Mouse (Mus musculus): Measurements from ENCODE around the gene Tmem236. TPM values are rescaled to one million over a fixed set of nuclear protein-coding genes. Genes with fewer than 3 reads are reported as not detected.

Gene Tmem236
- 0.08 TPM in 1 of 2 replicates, not detected in the other for polyA plus RNA-seq (2014; fragmentation: Nextera tagmentation; extraction: Ambion mirVana)

DNA sequence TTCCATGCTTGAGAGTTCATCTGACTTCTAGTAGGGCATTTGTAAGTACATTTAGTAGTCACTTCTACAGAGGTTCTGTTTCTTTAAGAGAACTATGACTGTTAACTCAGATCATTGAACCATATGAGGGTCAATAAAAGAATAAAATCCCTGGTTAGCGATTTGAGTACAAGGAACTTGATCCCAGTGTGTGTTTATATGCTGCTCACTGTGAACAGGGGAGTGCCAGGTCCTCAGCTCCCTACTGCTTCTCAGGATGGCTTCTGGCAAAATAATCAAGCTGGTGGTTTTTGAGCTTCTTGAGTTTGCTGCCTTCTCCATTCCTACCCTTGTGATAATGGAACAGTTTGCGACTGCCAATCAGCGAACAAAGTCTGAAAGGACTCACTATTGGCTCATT is at the start of gene Tmem236:
Gene Tmem236 (plus strand): TSS at position 190 of the 400 bp plus-strand sequence.
- H3K9me3 ChIP-seq (ENCODE audit: control insufficient read depth, low read length), result no peaks in the 10 kb centered on the region
- ATAC-seq (ENCODE audit: low FRiP score) (no peak), DNase-seq (ENCODE audit: low spot score) (no peak)
- H3K4me3 ChIP-seq (ENCODE audit: low read depth, low read length), result no peak within 1 kb of the TSS
- H3K27ac ChIP-seq (ENCODE audit: low read depth, low read length), result no peak within 1 kb of the TSS
- H3K4me2 ChIP-seq (replicated peaks; ENCODE audit: low read depth, low read length), result no peak within 1 kb of the TSS
- no peak within 1 kb of the TSS for H3K9ac ChIP-seq (ENCODE audit: low read depth, low read length)
- 75% methylated on average over 3 of the region's 3 CpGs for WGBS
- H3K27me3 ChIP-seq (ENCODE audit: control insufficient read depth, insufficient read depth, low read length), result no peaks in the 10 kb centered on the region
- no peaks in the 10 kb centered on the region for H3K36me3 ChIP-seq (ENCODE audit: control insufficient read depth, insufficient read depth, low read length)
- no peaks in the 10 kb centered on the region for H3K4me1 ChIP-seq (replicated peaks; ENCODE audit: control insufficient read depth, insufficient read depth, low read length)

DNA sequence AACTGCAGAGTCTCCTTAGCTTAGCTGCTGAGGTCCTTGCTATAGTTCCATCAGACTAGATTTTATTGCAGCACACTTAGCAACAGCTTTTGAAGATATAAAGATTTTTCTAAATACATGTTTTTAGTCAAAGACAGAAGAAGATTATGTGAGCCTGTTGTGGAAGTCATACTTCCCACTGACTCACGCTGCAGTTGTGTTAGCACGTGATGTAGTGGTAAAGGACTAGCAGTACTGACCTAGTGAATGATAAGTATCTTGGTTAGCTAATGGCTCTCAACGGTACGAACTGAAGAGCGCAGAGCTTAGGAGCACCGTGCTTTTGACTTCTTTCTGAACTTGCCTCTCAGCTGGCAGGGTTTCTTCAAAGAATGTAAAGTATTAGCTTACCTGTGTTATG is 47.9 kb upstream of the Tmem236 start:
- Histone ChIP-seq H3K9ac (ENCODE audit: low read depth, low read length) (no peak overlapping the region), H3K4me2 (replicated peaks; ENCODE audit: low read depth, low read length) (no peak overlapping the region), H3K4me3 (ENCODE audit: low read depth, low read length) (no peak overlapping the region), H3K36me3 (ENCODE audit: control insufficient read depth, insufficient read depth, low read length) (no peaks in the 10 kb centered on the region), H3K9me3 (ENCODE audit: control insufficient read depth, low read length) (no peaks in the 10 kb centered on the region), H3K27me3 (ENCODE audit: control insufficient read depth, insufficient read depth, low read length) (no peaks in the 10 kb centered on the region), H3K27ac (ENCODE audit: low read depth, low read length) (no peak overlapping the region), H3K4me1 (replicated peaks; ENCODE audit: control insufficient read depth, insufficient read depth, low read length) (no peaks in the 10 kb centered on the region)
- 91% methylated on average over 6 of the region's 6 CpGs for WGBS
- no peak for DNase-seq (ENCODE audit: low spot score)
- no peak for ATAC-seq (ENCODE audit: low FRiP score)

DNA sequence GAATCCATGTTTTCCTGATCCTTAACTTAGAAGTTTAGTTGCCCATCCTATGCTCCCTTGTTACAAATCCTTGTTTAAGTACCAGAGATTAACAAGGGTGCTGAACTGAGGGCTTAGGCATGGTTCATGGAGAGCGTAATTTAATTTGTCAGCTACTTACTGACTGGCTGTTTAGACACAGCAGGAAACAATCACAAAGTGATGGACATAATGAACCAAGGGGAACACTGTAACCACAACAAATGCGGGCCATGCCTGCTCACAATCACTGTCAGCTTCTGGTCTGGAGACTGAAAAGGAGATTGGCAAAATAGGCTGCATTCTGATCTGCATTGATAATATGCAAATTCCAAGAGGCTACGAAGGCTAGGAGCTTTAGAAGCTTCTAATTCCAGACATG is 46.7 kb upstream of the Tmem236 start:
- Histone ChIP-seq H3K4me3 (ENCODE audit: low read depth, low read length) (no peak overlapping the region), H3K27ac (ENCODE audit: low read depth, low read length) (no peak overlapping the region), H3K4me2 (replicated peaks; ENCODE audit: low read depth, low read length) (no peak overlapping the region), H3K9me3 (ENCODE audit: control insufficient read depth, low read length) (no peaks in the 10 kb centered on the region), H3K4me1 (replicated peaks; ENCODE audit: control insufficient read depth, insufficient read depth, low read length) (no peaks in the 10 kb centered on the region), H3K9ac (ENCODE audit: low read depth, low read length) (no peak overlapping the region), H3K27me3 (ENCODE audit: control insufficient read depth, insufficient read depth, low read length) (no peaks in the 10 kb centered on the region), H3K36me3 (ENCODE audit: control insufficient read depth, insufficient read depth, low read length) (no peaks in the 10 kb centered on the region)
- ATAC-seq (ENCODE audit: low FRiP score) (no peak), DNase-seq (ENCODE audit: low spot score) (no peak)
- 75% methylated on average over 3 of the region's 3 CpGs for WGBS

DNA sequence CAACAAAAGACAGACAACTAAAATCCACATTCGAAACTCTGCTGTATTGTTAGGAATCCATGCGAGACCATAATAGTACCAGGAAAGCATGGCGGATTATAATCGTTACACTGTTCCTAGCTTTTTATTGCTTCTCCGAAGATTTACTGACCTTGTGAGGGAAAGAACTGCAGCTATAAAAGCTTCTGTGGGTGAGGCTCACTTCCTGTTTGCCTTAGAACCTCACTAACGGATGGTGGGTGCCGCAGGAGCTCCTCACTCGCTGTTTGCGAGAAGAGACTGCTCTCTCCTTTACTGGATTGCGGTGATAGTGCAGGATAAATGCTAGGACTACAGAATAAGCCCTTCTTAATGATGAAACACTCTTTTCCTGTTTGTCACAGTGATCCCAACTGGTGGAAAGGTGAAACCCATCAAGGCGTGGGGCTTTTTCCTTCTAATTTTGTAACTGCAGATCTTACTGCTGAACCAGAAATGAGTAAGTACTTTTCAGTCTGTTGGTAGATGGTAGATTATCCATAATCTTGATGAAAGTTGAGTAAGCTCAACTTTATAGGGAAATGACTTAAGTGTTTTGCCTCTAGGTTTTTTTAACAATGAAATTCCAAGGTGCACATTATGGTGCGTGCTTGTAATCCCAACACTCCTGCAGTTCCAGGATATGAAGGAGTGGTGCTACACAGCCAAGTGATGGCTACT is 43.5 kb upstream of the Tmem236 start:
- DNase-seq (ENCODE audit: low spot score), result no peak
- Histone ChIP-seq H3K27me3 (ENCODE audit: control insufficient read depth, insufficient read depth, low read length) (no peaks in the 10 kb centered on the region), H3K9me3 (ENCODE audit: control insufficient read depth, low read length) (no peaks in the 10 kb centered on the region), H3K27ac (ENCODE audit: low read depth, low read length) (no peak overlapping the region), H3K4me3 (ENCODE audit: low read depth, low read length) (no peak overlapping the region), H3K4me2 (replicated peaks; ENCODE audit: low read depth, low read length) (no peak overlapping the region), H3K36me3 (ENCODE audit: control insufficient read depth, insufficient read depth, low read length) (no peaks in the 10 kb centered on the region), H3K9ac (ENCODE audit: low read depth, low read length) (no peak overlapping the region), H3K4me1 (replicated peaks; ENCODE audit: control insufficient read depth, insufficient read depth, low read length) (no peaks in the 10 kb centered on the region)
- WGBS, result 93% methylated on average over 12 of the region's 12 CpGs
- no peak for ATAC-seq (ENCODE audit: low FRiP score)

DNA sequence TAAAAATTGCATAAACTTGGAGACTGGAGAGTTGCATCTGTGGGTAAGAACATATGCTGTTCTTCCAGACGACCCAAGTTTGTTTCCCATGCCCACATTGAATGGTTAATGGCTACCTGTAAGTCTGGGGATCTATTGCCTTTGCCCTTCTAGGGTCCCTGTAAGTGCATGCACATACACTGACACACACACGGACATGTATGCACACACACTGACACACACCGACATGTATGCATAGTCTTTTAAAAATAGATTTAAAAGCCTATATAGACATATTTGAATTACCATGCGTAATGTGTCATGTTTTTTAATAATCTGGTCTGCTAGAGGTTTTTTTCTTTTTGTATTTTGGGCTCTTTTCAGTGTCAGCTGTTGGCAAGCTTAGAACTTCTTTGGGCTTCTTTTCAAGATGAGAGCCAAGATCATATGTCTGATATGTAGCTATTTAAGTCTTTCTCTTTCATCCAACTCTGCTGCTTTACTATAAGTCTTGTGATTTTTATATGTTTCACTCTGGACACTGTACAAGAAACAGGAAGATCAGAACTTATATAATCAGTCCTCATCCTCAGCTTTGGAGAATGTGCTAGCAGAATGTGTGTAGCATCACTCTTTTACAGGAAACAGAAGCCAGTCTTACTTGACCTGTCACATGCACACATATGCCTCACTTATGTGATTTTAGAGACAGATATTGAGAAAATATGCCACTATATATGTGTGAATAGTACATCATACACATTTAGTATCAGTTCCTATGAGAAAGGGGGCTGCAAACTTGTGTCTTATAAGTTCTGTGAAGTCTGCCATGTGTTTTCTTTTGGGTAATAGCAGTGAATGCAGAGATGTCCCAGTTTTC is 41.6 kb upstream of the Tmem236 start:
- Histone ChIP-seq H3K27ac (ENCODE audit: low read depth, low read length) (no peak overlapping the region), H3K9me3 (ENCODE audit: control insufficient read depth, low read length) (no peaks in the 10 kb centered on the region), H3K36me3 (ENCODE audit: control insufficient read depth, insufficient read depth, low read length) (no peaks in the 10 kb centered on the region), H3K9ac (ENCODE audit: low read depth, low read length) (no peak overlapping the region), H3K4me1 (replicated peaks; ENCODE audit: control insufficient read depth, insufficient read depth, low read length) (no peaks in the 10 kb centered on the region), H3K4me3 (ENCODE audit: low read depth, low read length) (no peak overlapping the region), H3K4me2 (replicated peaks; ENCODE audit: low read depth, low read length) (no peak overlapping the region), H3K27me3 (ENCODE audit: control insufficient read depth, insufficient read depth, low read length) (no peaks in the 10 kb centered on the region)
- ATAC-seq (ENCODE audit: low FRiP score) (no peak), DNase-seq (ENCODE audit: low spot score) (no peak)
- 95% methylated on average over 4 of the region's 4 CpGs for WGBS

DNA sequence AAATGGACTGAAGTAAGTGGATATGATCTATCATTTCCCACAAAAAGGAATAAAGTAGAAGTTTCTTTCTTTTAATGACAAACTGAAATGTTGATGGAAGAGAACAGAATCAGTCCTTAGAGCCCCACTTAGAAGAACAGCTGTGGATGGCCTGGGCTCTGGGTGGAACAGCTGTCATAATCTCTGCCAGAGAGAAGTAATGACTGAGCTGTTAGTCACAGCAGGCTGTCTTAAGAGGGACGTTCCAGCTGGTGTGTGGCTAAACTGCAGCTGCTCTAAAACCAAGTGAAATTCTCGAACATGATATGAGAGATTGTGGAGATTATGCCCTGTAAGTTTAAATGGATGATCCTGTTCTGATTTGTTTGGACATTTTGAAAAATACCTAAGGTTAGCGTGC is 37.4 kb upstream of the Tmem236 start:
- no peak overlapping the region for H3K9ac ChIP-seq (ENCODE audit: low read depth, low read length)
- no peaks in the 10 kb centered on the region for H3K4me1 ChIP-seq (replicated peaks; ENCODE audit: control insufficient read depth, insufficient read depth, low read length)
- H3K36me3 ChIP-seq (ENCODE audit: control insufficient read depth, insufficient read depth, low read length), result no peaks in the 10 kb centered on the region
- 77% methylated on average over 3 of the region's 3 CpGs for WGBS
- H3K27me3 ChIP-seq (ENCODE audit: control insufficient read depth, insufficient read depth, low read length), result no peaks in the 10 kb centered on the region
- no peak overlapping the region for H3K4me3 ChIP-seq (ENCODE audit: low read depth, low read length)
- DNase-seq (ENCODE audit: low spot score) (no peak), ATAC-seq (ENCODE audit: low FRiP score) (peak; percentile 51; the same call in 1 of the 2 replicates)
- H3K4me2 ChIP-seq (replicated peaks; ENCODE audit: low read depth, low read length), result no peak overlapping the region
- no peaks in the 10 kb centered on the region for H3K9me3 ChIP-seq (ENCODE audit: control insufficient read depth, low read length)
- no peak overlapping the region for H3K27ac ChIP-seq (ENCODE audit: low read depth, low read length)

DNA sequence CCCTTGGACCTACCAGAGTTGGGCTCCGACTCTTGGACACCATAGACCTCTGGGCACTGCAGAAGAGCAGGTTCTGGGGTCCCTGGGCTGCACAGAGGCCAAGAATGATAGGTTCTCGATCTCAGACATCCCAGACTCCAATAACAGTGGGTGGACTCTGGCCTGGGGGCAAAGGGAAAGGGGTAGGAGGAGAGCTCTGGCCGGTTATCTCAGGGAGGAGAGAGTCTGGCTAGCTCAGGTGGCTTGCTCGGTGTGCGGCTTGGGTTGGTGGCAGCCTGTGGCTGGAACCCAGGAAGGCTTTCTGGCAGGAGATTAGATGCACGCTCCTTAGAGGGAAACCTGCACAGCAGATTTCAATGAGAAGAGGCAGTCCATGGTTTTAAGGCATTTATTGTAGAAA is 34.7 kb upstream of the Tmem236 start:
- no peak for DNase-seq (ENCODE audit: low spot score)
- ATAC-seq (ENCODE audit: low FRiP score), result no peak
- WGBS, result 82% methylated on average over 6 of the region's 6 CpGs
- Histone ChIP-seq H3K4me3 (ENCODE audit: low read depth, low read length) (no peak overlapping the region), H3K36me3 (ENCODE audit: control insufficient read depth, insufficient read depth, low read length) (0 out of 2 replicates have a peak, but pooled peaks cover 2% of the 10 kb centered on the region), H3K9me3 (ENCODE audit: control insufficient read depth, low read length) (no peaks in the 10 kb centered on the region), H3K9ac (ENCODE audit: low read depth, low read length) (no peak overlapping the region), H3K27ac (ENCODE audit: low read depth, low read length) (no peak overlapping the region), H3K4me2 (replicated peaks; ENCODE audit: low read depth, low read length) (no peak overlapping the region), H3K4me1 (replicated peaks; ENCODE audit: control insufficient read depth, insufficient read depth, low read length) (no peaks in the 10 kb centered on the region), H3K27me3 (ENCODE audit: control insufficient read depth, insufficient read depth, low read length) (no peaks in the 10 kb centered on the region)

DNA sequence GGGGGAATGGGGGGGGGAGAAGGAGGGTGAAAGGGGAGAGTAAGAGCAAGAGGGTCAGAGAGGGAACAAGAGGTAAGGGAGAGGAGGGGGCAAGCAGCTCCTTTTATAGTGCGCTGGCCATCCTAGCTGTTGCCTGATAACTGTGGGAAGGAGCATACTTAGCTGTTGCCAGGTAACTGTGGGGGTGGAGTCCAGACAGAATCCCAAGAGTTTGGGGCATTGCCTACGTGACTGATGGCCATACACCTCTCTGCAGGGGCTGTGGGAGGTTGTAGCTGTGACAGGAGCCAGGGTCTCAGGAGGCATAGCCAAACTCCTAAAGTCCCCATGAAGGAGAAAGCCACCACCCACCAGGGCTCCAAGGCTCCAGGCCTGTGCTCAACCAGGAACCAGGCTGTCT is 34.3 kb upstream of the Tmem236 start:
- DNase-seq (ENCODE audit: low spot score), result no peak
- no peak overlapping the region for H3K27ac ChIP-seq (ENCODE audit: low read depth, low read length)
- WGBS, result 51% methylated on average over 2 of the region's 2 CpGs
- H3K4me1 ChIP-seq (replicated peaks; ENCODE audit: control insufficient read depth, insufficient read depth, low read length), result no peaks in the 10 kb centered on the region
- H3K9me3 ChIP-seq (ENCODE audit: control insufficient read depth, low read length), result no peaks in the 10 kb centered on the region
- H3K9ac ChIP-seq (ENCODE audit: low read depth, low read length), result no peak overlapping the region
- H3K4me3 ChIP-seq (ENCODE audit: low read depth, low read length), result no peak overlapping the region
- no peak overlapping the region for H3K4me2 ChIP-seq (replicated peaks; ENCODE audit: low read depth, low read length)
- no peak for ATAC-seq (ENCODE audit: low FRiP score)
- H3K27me3 ChIP-seq (ENCODE audit: control insufficient read depth, insufficient read depth, low read length), result no peaks in the 10 kb centered on the region
- H3K36me3 ChIP-seq (ENCODE audit: control insufficient read depth, insufficient read depth, low read length), result 0 out of 2 replicates have a peak, but pooled peaks cover 2% of the 10 kb centered on the region
